Mouse (Mus musculus) E14TG2a.4 (cell line): ENCODE measurements around the gene Krtap9-1.
"Not testable (repeated sequence)": the region's sequence is repeated elsewhere in the genome, so short reads cannot be mapped to it uniquely, and the experiment has no call there.

ENCODE experiments used
- H3K27me3 ChIP-seq: 2 replicates; pipeline ENCODE4 v1.6.1; 2014; ENCODE audit warnings: low read length, control low read depth; ENCODE audit not compliant: insufficient read depth
- H3K36me3 ChIP-seq: 2 replicates; pipeline ENCODE4 v1.6.1; 2014; ENCODE audit warnings: low read length, control low read depth; ENCODE audit not compliant: insufficient read depth
- H3K4me1 ChIP-seq: replicated peaks from 2 replicates; pipeline ENCODE4 v1.6.1; 2014; ENCODE audit warnings: low read depth, low read length, control low read depth
- H3K4me3 ChIP-seq: replicated peaks from 2 replicates; pipeline ENCODE4 v1.5.1; 2014; ENCODE audit warnings: mild to moderate bottlenecking, low read length
- H3K9me3 ChIP-seq: 2 replicates; pipeline ENCODE4 v1.6.1; 2014; ENCODE audit warnings: low read length, control low read depth
- CTCF ChIP-seq: conservative IDR thresholded peaks from 2 replicates; pipeline ENCODE4 v1.5.1; 2014; ENCODE audit warnings: low read length
- NANOG ChIP-seq: IDR thresholded peaks from 2 replicates; pipeline ENCODE4 v1.6.1; 2014; ENCODE audit warnings: borderline replicate concordance, low read length, mixed read lengths
- POU5F1 ChIP-seq: IDR thresholded peaks from 2 replicates; pipeline ENCODE4 v1.6.1; 2014; ENCODE audit warnings: low read length, borderline replicate concordance

Krtap9-1 gene

GRCm38 (mm10) chr11:99873089-99873488, at the start of gene Krtap9-1:
TSS of gene Krtap9-1 (plus strand) at chr11:99873389.
- not testable (repeated sequence) for H3K4me3 ChIP-seq, H3K27me3 ChIP-seq, H3K9me3 ChIP-seq

GRCm38 (mm10) chr11:99837966-99838365, 35.2 kb upstream of the Krtap9-1 start, which contains the start of gene 2300003K06Rik:
TSS of gene 2300003K06Rik (minus strand) at chr11:99838066.
- TF ChIP-seq POU5F1 (no peak), NANOG (no peak), CTCF (no peak)
- Histone ChIP-seq H3K9me3 (peaks cover 16% of the 10 kb centered on the region), H3K36me3 (no peaks in the 10 kb centered on the region), H3K4me3 (no peak within 1 kb of the TSS), H3K4me1 (no peaks in the 10 kb centered on the region; the same call in 1 of the 2 replicates), H3K27me3 (no peaks in the 10 kb centered on the region)

More at GRCm38 (mm10) chr11:99873089-99873488, at the start of gene Krtap9-1:
- H3K4me1 ChIP-seq, H3K36me3 ChIP-seq: not testable (repeated sequence)

GRCm38 (mm10) chr11:99842185-99842584, 31.0 kb upstream of the Krtap9-1 start:
- no peak for TF ChIP-seq POU5F1
- no peak for TF ChIP-seq CTCF
- no peak for TF ChIP-seq NANOG

GRCm38 (mm10) chr11:99846746-99847145, 26.4 kb upstream of the Krtap9-1 start:
- Histone ChIP-seq H3K36me3 (no peaks in the 10 kb centered on the region), H3K4me3 (no peak overlapping the region), H3K27me3 (0 out of 2 replicates have a peak, but pooled peaks cover 5% of the 10 kb centered on the region), H3K4me1 (no peaks in the 10 kb centered on the region), H3K9me3 (no peaks in the 10 kb centered on the region)
- TF ChIP-seq POU5F1 (no peak), NANOG (no peak), CTCF (no peak)

More at GRCm38 (mm10) chr11:99842185-99842584, 31.0 kb upstream of the Krtap9-1 start:
- peaks cover 13% of the 10 kb centered on the region for H3K9me3 ChIP-seq
- no peak overlapping the region for H3K4me3 ChIP-seq
- H3K36me3 ChIP-seq = no peaks in the 10 kb centered on the region
- H3K27me3 ChIP-seq = 0 out of 2 replicates have a peak, but pooled peaks cover 5% of the 10 kb centered on the region
- H3K4me1 ChIP-seq = no peaks in the 10 kb centered on the region; the same call in 1 of the 2 replicates

GRCm38 (mm10) chr11:99851508-99851907, 21.7 kb upstream of the Krtap9-1 start, which contains the start of gene Krtap4-16:
TSS of gene Krtap4-16 (minus strand) at chr11:99851608.
- TF ChIP-seq CTCF (no peak), POU5F1 (no peak), NANOG (no peak)
- Histone ChIP-seq H3K9me3 (no peaks in the 10 kb centered on the region), H3K36me3 (no peaks in the 10 kb centered on the region), H3K4me1 (no peaks in the 10 kb centered on the region), H3K27me3 (0 out of 2 replicates have a peak, but pooled peaks cover 5% of the 10 kb centered on the region), H3K4me3 (peak within 1 kb of the TSS; percentile 35)

DNA sequence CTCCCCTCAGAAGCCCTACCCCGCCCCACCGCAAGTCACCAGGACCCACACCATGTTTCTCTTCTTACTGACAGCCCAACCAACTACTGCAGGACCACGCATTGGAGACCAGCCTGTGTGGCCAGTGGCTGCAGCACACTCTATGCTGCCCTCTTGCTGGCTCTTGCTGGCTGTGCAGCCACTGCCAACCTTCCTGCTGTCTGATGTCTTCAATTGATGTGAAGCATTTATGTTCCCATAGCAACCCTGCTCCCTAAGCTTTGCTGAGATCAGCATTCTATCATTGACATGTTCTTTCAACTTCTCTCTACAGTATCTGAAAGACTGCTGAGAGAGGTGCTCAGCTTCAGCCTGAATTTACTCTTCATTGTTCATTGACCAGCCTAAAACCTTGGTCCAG, 19.1 kb upstream of the Krtap9-1 start:
- Histone ChIP-seq H3K4me3 (no peak overlapping the region), H3K9me3 (no peaks in the 10 kb centered on the region), H3K27me3 (no peaks in the 10 kb centered on the region), H3K4me1 (no peaks in the 10 kb centered on the region), H3K36me3 (no peaks in the 10 kb centered on the region)
- no peak for TF ChIP-seq NANOG
- TF ChIP-seq CTCF = peak; percentile 26
- TF ChIP-seq POU5F1 = no peak

GRCm38 (mm10) chr11:99857617-99858016, 15.6 kb upstream of the Krtap9-1 start, which contains the start of gene Gm11568:
TSS of gene Gm11568 (plus strand) at chr11:99857917.
- Histone ChIP-seq H3K4me3 (no peak within 1 kb of the TSS), H3K9me3 (no peaks in the 10 kb centered on the region), H3K4me1 (no peaks in the 10 kb centered on the region), H3K36me3 (no peaks in the 10 kb centered on the region), H3K27me3 (no peaks in the 10 kb centered on the region)
- no peak for TF ChIP-seq CTCF
- TF ChIP-seq POU5F1 = no peak
- TF ChIP-seq NANOG = no peak

- TF ChIP-seq CTCF (no peak), NANOG (no peak), POU5F1 (no peak)
- Histone ChIP-seq H3K27me3 (no peaks in the 10 kb centered on the region), H3K9me3 (no peaks in the 10 kb centered on the region), H3K36me3 (no peaks in the 10 kb centered on the region), H3K4me3 (no peak overlapping the region), H3K4me1 (no peaks in the 10 kb centered on the region)
These were observed 14.4 kb upstream of the Krtap9-1 start for GRCm38 (mm10) chr11:99858761-99859160.

DNA sequence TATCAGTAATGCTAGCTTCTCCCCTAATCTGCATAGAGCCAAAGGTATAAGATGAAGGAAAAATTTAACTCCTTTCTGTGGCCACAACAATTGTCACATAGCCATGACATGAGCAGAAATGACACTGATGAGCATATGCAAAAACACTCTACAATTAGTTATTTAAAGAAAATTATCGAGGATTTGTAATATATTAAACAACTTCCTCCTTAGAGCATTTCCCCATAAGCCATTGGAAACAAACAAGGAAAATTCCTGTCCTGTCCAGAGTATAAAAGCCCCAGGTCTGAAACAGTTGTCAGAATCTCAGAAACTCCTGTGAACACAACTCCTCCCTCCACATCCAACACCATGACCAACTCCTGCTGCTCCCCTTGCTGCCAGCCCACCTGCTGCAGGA, 9.0 kb upstream of the Krtap9-1 start, which contains the start of gene Gm11559:
Gene Gm11559, plus strand, starts transcription at position 301 of the 400 bp plus-strand sequence.
- H3K9me3 ChIP-seq, H3K27me3 ChIP-seq, H3K36me3 ChIP-seq, H3K4me1 ChIP-seq, H3K4me3 ChIP-seq: not testable (repeated sequence)

GRCm38 (mm10) chr11:99878887-99879286, 5.7 kb downstream of the Krtap9-1 start, which contains the start of gene Gm11567:
TSS of gene Gm11567 (plus strand) at chr11:99879187.
- not testable (repeated sequence) for H3K4me1 ChIP-seq, H3K4me3 ChIP-seq, H3K27me3 ChIP-seq, H3K9me3 ChIP-seq, H3K36me3 ChIP-seq
